Mouse (Mus musculus) gastrocnemius, postnatal 36 days (tissue): ENCODE data around the gene Syne2. TPM values are rescaled to one million over a fixed set of nuclear protein-coding genes. Genes with fewer than 3 reads are reported as not detected.

ENCODE experiments used
- DNase-seq, 2 experiments: peaks; one replicate each; pipeline ENCODE4 v3.0.0; 2022
- intact Hi-C: fragments of 180-260 bp; cut with DNase I; formaldehyde crosslinking; loops from one replicate; pipeline ENCODE4 v1.15.1; 2025
- total RNA-seq, 2 experiments: library from RNA; stranded (reverse); gene quantifications; 2 replicates each; pipeline ENCODE4 v1.2.3; 2021

The Syne2 gene
- total RNA-seq, 2 experiments from 2014 or later, result 14.3 to 15.5 TPM

- intact Hi-C loops, result no loop called here
- DNase-seq, result no peak
These were observed 42.0 kb downstream of the Syne2 start for GRCm38 (mm10) chr12:75859936-75860335.

GRCm38 (mm10) chr12:75860843-75861242 is 42.9 kb downstream of the Syne2 start:
- DNase-seq, result no peak
- intact Hi-C loops, result no loop called here

- DNase-seq, result no peak
- intact Hi-C loops, result no loop called here
These were observed 47.2 kb downstream of the Syne2 start for GRCm38 (mm10) chr12:75865166-75865565.

GRCm38 (mm10) chr12:75866419-75867373 is 48.8 kb downstream of the Syne2 start:
- intact Hi-C loops, result no loop called here
- DNase-seq, result no peak

GRCm38 (mm10) chr12:75873546-75874235 is 55.8 kb downstream of the Syne2 start:
- intact Hi-C loops, result no loop called here
- no peak for DNase-seq

- intact Hi-C loops, result no loop called here
These were observed 56.5 kb downstream of the Syne2 start for GRCm38 (mm10) chr12:75874287-75874994.

GRCm38 (mm10) chr12:75879636-75880317 is 61.8 kb downstream of the Syne2 start:
- no peak for DNase-seq
- intact Hi-C loops, result no loop called here

More at GRCm38 (mm10) chr12:75874287-75874994, 56.5 kb downstream of the Syne2 start:
- no peak for DNase-seq

- DNase-seq, result no peak
- intact Hi-C loops, result no loop called here
These were observed 63.6 kb downstream of the Syne2 start for GRCm38 (mm10) chr12:75881554-75881953.

GRCm38 (mm10) chr12:75886161-75886560 is 68.2 kb downstream of the Syne2 start:
- no peak for DNase-seq

GRCm38 (mm10) chr12:75886946-75887345 is 69.0 kb downstream of the Syne2 start:
- intact Hi-C loops, result no loop called here
- no peak for DNase-seq

More at GRCm38 (mm10) chr12:75886161-75886560, 68.2 kb downstream of the Syne2 start:
- intact Hi-C loops, result no loop called here

GRCm38 (mm10) chr12:75888721-75889120 is 70.8 kb downstream of the Syne2 start:
- no peak for DNase-seq
- intact Hi-C loops, result no loop called here

- intact Hi-C loops, result loop anchor here (5.0 kb wide), 1 partner anchor 99 kb away; no protein-coding TSS in a partner anchor
- DNase-seq, result no peak
These were observed 73.3 kb downstream of the Syne2 start for GRCm38 (mm10) chr12:75891206-75891605.

GRCm38 (mm10) chr12:75893392-75893791 is 75.5 kb downstream of the Syne2 start:
- no peak for DNase-seq
- intact Hi-C loops, result loop anchor here (5.0 kb wide), 1 partner anchor 101 kb away; no protein-coding TSS in a partner anchor

- DNase-seq, result no peak
- intact Hi-C loops, result loop anchor here (5.0 kb wide), 1 partner anchor 102 kb away; no protein-coding TSS in a partner anchor
These were observed 76.5 kb downstream of the Syne2 start for GRCm38 (mm10) chr12:75894316-75894997.

GRCm38 (mm10) chr12:75894998-75895331 is 77.0 kb downstream of the Syne2 start:
- intact Hi-C loops, result loop anchor here (5.0 kb wide), 1 partner anchor 103 kb away; no protein-coding TSS in a partner anchor
- DNase-seq, result no peak

- intact Hi-C loops, result no loop called here
- DNase-seq, result no peak
These were observed 79.9 kb downstream of the Syne2 start for GRCm38 (mm10) chr12:75897793-75898192.

- intact Hi-C loops, result no loop called here
- no peak for DNase-seq
These were observed 83.8 kb downstream of the Syne2 start for GRCm38 (mm10) chr12:75901721-75902120.

GRCm38 (mm10) chr12:75904068-75904467 is 86.1 kb downstream of the Syne2 start:
- no peak for DNase-seq
- intact Hi-C loops, result no loop called here

GRCm38 (mm10) chr12:75905304-75905703 is 87.4 kb downstream of the Syne2 start:
- intact Hi-C loops, result no loop called here
- DNase-seq, result no peak
